Mouse (Mus musculus) lung, adult 2 months (tissue): ENCODE measurements around the gene Rac3. TPM values are rescaled to one million over a fixed set of nuclear protein-coding genes. Genes with fewer than 3 reads are reported as not detected.
"Not testable (repeated sequence)": the region's sequence is repeated elsewhere in the genome, so short reads cannot be mapped to it uniquely, and the experiment has no call there.

Source experiments
- DNase-seq: peaks from one replicate; pipeline ENCODE4 v3.0.0; 2022
- H3K4me1 ChIP-seq: fragments of 200-500 bp; 2 replicates; pipeline ENCODE4 v1.6.1; 2011; ENCODE audit warnings: low read length; ENCODE audit not compliant: control insufficient read depth, insufficient read depth
- H3K4me3 ChIP-seq: fragments of 200-500 bp; replicated peaks from 2 replicates; pipeline ENCODE3; 2011; ENCODE audit warnings: low read depth, mild to moderate bottlenecking, control low read depth, low read length; ENCODE audit errors: extremely low read depth
- CTCF ChIP-seq: fragments of 200-500 bp; IDR thresholded peaks from 2 replicates; pipeline ENCODE4 v1.5.1; 2011; ENCODE audit warnings: mild to moderate bottlenecking, low read length, control low read depth; ENCODE audit not compliant: insufficient read depth
- POLR2A ChIP-seq: fragments of 200-500 bp; IDR thresholded peaks from 2 replicates; pipeline ENCODE4 v1.6.1; 2011; ENCODE audit warnings: low read depth, mild to moderate bottlenecking, control low read depth, low read length, borderline replicate concordance; ENCODE audit errors: extremely low read depth
- WGBS: fragments of 180-500 bp; shearing (Covaris S2); methylation state at CpG from one replicate; pipeline ENCODE4 v1.1.7; 2018; 5-methylcytosine and 5-hydroxymethylcytosine counted together
- polyA plus RNA-seq: library from polyadenylated mRNA; depleted of rRNA; stranded (reverse); fragments of >200 nt; gene quantifications from 2 replicates; pipeline ENCODE4 v1.2.3, GENCODE M21; 2012; rRNA removed

Gene Rac3
- polyA plus RNA-seq, 1 experiment: 62.0 TPM

DNA sequence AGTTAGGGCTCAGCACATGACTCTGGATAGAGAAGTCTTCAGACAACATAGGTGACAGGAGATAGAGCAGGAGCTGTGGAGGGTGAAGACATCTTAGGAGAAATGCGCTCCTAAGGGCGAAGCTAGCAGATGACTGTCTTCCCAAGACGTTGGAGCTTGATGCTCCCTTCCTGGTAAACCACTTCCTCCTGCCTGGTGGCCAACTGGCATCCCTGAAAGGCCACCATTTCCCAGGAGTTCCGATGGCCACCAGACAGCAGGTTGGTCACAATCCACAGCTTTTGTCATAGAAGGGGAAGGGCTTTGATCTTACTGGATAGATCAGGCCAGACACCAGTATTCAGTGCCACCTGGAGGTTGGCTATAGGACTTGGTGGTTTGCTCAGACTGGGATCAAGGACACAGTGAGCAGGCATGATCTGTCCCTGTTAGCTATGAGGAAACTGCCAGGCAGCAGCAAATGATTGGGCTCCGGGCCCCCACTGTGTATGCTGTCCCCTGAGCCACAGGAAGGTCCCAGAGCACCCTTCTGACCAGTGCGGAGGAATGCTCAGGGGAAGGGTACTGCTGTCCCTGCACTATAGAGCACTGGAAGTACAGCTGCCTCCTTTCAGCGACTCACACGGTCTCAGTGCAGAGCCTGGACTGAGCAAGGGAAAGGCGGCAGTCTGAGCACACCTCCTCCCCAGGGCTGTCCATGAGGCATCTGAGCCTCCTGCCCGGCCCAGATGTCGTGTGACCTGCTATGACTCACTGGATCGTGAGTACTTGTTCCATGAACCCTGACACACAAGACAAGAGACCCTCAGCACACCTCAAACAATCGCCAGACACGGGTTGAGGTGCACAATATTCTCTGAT lies 40.8 kb downstream of the Rac3 start:
- no peak for TF ChIP-seq CTCF
- TF ChIP-seq POLR2A: no peak
- Histone ChIP-seq H3K4me1 (no peaks in the 10 kb centered on the region), H3K4me3 (no peak overlapping the region)
- 61% methylated on average over 14 of the region's 14 CpGs for WGBS
- DNase-seq: no peak

DNA sequence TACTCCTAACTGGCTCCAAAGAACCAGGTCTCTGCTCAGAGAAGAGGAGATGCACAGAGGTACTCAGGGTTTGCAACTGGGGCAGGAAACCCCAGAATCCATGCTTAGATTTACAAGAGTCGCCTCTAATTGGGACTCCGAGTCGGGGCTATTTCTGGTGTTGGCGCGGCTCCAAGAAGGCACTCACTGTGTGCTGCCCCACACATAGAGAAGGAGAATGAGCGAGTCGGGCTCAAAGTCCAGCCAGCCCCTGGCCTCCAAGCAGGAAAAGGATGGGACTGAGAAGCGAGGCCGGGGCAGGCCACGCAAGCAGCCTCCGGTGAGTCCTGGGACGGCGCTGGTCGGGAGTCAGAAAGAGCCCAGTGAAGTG lies 41.4 kb downstream of the Rac3 start, which contains the start of gene Hmga1b:
Hmga1b (plus strand) TSS at position 123 of the 370 bp plus-strand sequence.
- DNase-seq, H3K4me3 ChIP-seq, H3K4me1 ChIP-seq: not testable (repeated sequence)
- WGBS: 5% methylated on average over 14 of the region's 14 CpGs

GRCm38 (mm10) chr11:120763121-120763999 lies 42.1 kb downstream of the Rac3 start:
- H3K4me3 ChIP-seq, H3K4me1 ChIP-seq, DNase-seq: not testable (repeated sequence)
- WGBS: 14% methylated on average over 9 of the region's 23 CpGs

GRCm38 (mm10) chr11:120767023-120767422 lies 45.8 kb downstream of the Rac3 start:
- not testable (repeated sequence) for H3K4me3 ChIP-seq, DNase-seq, H3K4me1 ChIP-seq
- 56% methylated on average over 5 of the region's 7 CpGs for WGBS

DNA sequence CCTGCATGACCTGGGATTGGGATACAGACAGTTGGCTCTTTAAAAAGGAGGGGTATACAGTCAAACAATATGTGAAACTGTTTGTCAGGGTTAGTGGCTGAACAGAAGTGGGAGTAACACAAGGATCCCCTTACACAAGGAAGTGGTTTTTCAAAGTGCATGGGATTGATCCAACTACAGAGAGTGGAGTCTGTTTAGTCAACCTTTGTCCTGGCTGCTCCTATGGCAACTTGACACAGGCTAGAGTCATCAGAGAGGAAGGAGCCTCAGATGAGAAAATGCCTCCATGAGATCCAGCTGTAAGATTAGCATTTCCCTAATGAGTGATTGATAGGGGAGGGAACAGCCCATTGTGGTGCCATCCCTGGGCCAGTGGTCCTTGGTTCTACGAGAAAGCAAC lies 46.9 kb downstream of the Rac3 start:
- 57% methylated on average over 1 of the region's 1 CpGs for WGBS
- 0 out of 2 replicates have a peak, but pooled peaks cover 2% of the 10 kb centered on the region for H3K4me1 ChIP-seq
- no peak for DNase-seq
- TF ChIP-seq CTCF: no peak
- no peak for TF ChIP-seq POLR2A
- H3K4me3 ChIP-seq: no peak overlapping the region

DNA sequence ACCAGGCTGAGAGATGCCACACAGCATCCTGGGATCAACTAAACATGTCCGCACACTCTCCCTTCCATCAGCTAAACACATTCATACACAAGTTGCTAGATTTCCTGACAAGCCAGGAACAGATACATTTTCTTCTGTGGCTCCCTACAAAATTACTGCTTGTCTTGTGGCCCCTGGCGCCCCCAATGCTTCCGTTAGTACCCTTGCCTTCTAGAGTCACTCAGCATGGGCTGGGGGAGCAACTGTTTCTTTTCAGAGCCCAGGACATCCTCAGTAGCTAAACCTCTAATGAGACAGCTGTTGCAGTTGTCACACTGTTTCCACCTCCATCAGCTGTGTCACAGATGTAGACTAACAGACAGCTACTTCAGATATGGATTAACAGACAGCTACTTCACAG lies 51.5 kb downstream of the Rac3 start:
- no peak for DNase-seq
- H3K4me3 ChIP-seq: no peak overlapping the region
- 0 out of 2 replicates have a peak, but pooled peaks cover 2% of the 10 kb centered on the region for H3K4me1 ChIP-seq
- TF ChIP-seq POLR2A: no peak
- TF ChIP-seq CTCF: no peak
- 89% methylated on average over 3 of the region's 3 CpGs for WGBS

Other genes starting within 250 kb of the Rac3 start
- 48.0 and 51.4 TPM in 2 replicates for gene Mrpl12, start 236.9 kb upstream of the Rac3 start, polyA plus RNA-seq
- 157 and 174 TPM in 2 replicates for gene Slc25a10, start 229.6 kb upstream of the Rac3 start, polyA plus RNA-seq
- 0.86 and 1.0 TPM in 2 replicates for gene Gcgr, start 190.8 kb upstream of the Rac3 start, polyA plus RNA-seq
- 133 and 168 TPM in 2 replicates for gene Mcrip1, start 171.7 kb upstream of the Rac3 start, polyA plus RNA-seq
- 3.3 TPM in 1 of 2 replicates, not detected in the other for gene Ppp1r27, start 170.3 kb upstream of the Rac3 start, polyA plus RNA-seq
- gene P4hb, start 148.2 kb upstream of the Rac3 start, polyA plus RNA-seq: 192 and 254 TPM in 2 replicates
- 890 and 923 TPM in 2 replicates for gene Arhgdia, start 139.8 kb upstream of the Rac3 start, polyA plus RNA-seq
- gene Alyref, start 123.1 kb upstream of the Rac3 start, polyA plus RNA-seq: 26.1 and 29.1 TPM in 2 replicates
- gene Anapc11, start 123.0 kb upstream of the Rac3 start, polyA plus RNA-seq: 136 and 159 TPM in 2 replicates
- gene Npb, start 113.0 kb upstream of the Rac3 start, polyA plus RNA-seq: 2.5 and 3.0 TPM in 2 replicates
- gene Pcyt2, start 103.5 kb upstream of the Rac3 start, polyA plus RNA-seq: 217 and 238 TPM in 2 replicates
- gene Sirt7, start 96.2 kb upstream of the Rac3 start, polyA plus RNA-seq: 75.2 and 84.1 TPM in 2 replicates
- 41.5 and 51.3 TPM in 2 replicates for gene Mafg, start 87.9 kb upstream of the Rac3 start, polyA plus RNA-seq
- gene Pycr1, start 77.7 kb upstream of the Rac3 start, polyA plus RNA-seq: 4.1 and 4.5 TPM in 2 replicates
- 1.1 and 3.1 TPM in 2 replicates for gene Myadml2, start 73.3 kb upstream of the Rac3 start, polyA plus RNA-seq
- gene Notum, start 60.3 kb upstream of the Rac3 start, polyA plus RNA-seq: 15.5 and 20.6 TPM in 2 replicates
- gene Aspscr1, start 48.5 kb upstream of the Rac3 start, polyA plus RNA-seq: 86.9 and 95.8 TPM in 2 replicates
- 68.0 and 69.1 TPM in 2 replicates for gene Cenpx, start 7.7 kb upstream of the Rac3 start, polyA plus RNA-seq
- 35.6 and 40.1 TPM in 2 replicates for gene Lrrc45, start 7.5 kb upstream of the Rac3 start, polyA plus RNA-seq
- 326 and 340 TPM in 2 replicates for gene Dcxr, start 5.8 kb downstream of the Rac3 start, polyA plus RNA-seq
- gene Cbr2, start 10.6 kb downstream of the Rac3 start, polyA plus RNA-seq: 13,780 and 14,250 TPM in 2 replicates
- 0.24 and 1.6 TPM in 2 replicates for gene Hmga1b, start 41.3 kb downstream of the Rac3 start, polyA plus RNA-seq
- gene Rfng, start 62.7 kb downstream of the Rac3 start, polyA plus RNA-seq: 55.8 and 59.8 TPM in 2 replicates
- 116 and 141 TPM in 2 replicates for gene Gps1, start 62.8 kb downstream of the Rac3 start, polyA plus RNA-seq
- gene Dus1l, start 74.9 kb downstream of the Rac3 start, polyA plus RNA-seq: 32.0 and 35.4 TPM in 2 replicates
- gene Fasn, start 103.1 kb downstream of the Rac3 start, polyA plus RNA-seq: 1,387 and 1,388 TPM in 2 replicates
- 2.6 and 2.9 TPM in 2 replicates for gene Ccdc57, start 211.4 kb downstream of the Rac3 start, polyA plus RNA-seq
- 20.8 and 28.8 TPM in 2 replicates for gene Slc16a3, start 227.0 kb downstream of the Rac3 start, polyA plus RNA-seq